Mouse (Mus musculus): Measurements from ENCODE around the gene Blm.

Gene Blm

DNA sequence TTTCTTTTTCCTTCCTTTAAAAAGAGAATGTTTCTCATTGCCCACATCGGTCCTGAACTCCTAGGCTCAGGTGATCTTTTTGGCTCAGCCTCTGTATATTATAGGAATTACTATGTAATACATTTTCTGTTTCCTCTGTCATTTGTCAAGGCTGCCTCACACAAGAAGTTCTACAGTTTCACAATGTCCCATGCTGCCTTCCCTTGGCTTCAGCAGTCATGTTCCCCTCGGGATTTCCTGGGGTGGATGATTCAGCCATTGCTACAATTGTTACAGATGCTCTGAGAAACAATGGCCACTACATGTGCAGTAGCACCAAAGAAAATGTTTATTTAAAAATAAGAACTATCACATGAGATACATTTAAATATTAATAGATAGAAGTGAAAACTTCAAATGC is 80.1 kb downstream of the Blm start:
- POLR2A ChIA-PET, result interaction anchor here (0.5 to 2.5 kb wide), 4 partner anchors 9 to 111 kb away, joined by 3 to 10 read pairs (median 4); no protein-coding TSS in a partner anchor
- CTCF ChIA-PET, result interaction anchor here in 1 of 4 experiments (0.6 kb wide), 1 partner anchor 444 kb away, joined by 5 read pairs; no protein-coding TSS in a partner anchor

GRCm38 (mm10) chr7:80453997-80454396 is 80.9 kb downstream of the Blm start:
- CTCF ChIA-PET, result interaction anchor here in 1 of 4 experiments (0.6 kb wide), 1 partner anchor 77 kb away, joined by 3 read pairs; no protein-coding TSS in a partner anchor
- POLR2A ChIA-PET, result interaction anchor here in 3 of 4 experiments (0.8 to 2.5 kb wide), 5 partner anchors 8 to 71 kb away, joined by 3 to 10 read pairs (median 3); no protein-coding TSS in a partner anchor

- CTCF ChIA-PET, result interaction anchor here in 1 of 4 experiments (0.6 kb wide), 1 partner anchor 76 kb away, joined by 3 read pairs; no protein-coding TSS in a partner anchor
- POLR2A ChIA-PET, result interaction anchor here in 2 of 4 experiments (0.8 to 2.5 kb wide), 4 partner anchors 8 to 182 kb away, joined by 3 to 10 read pairs (median 4); no protein-coding TSS in a partner anchor
These were observed 81.8 kb downstream of the Blm start for GRCm38 (mm10) chr7:80453121-80453520.

- CTCF ChIA-PET, result interaction anchor here in 1 of 4 experiments (0.9 kb wide), 1 partner anchor 53 kb away, joined by 3 read pairs; no protein-coding TSS in a partner anchor
- POLR2A ChIA-PET, result interaction anchor here in 3 of 4 experiments (0.6 to 2.4 kb wide), 3 partner anchors 10 to 155 kb away, joined by 3 to 6 read pairs (median 3); no protein-coding TSS in a partner anchor
These were observed 82.7 kb downstream of the Blm start for GRCm38 (mm10) chr7:80452241-80452640.

DNA sequence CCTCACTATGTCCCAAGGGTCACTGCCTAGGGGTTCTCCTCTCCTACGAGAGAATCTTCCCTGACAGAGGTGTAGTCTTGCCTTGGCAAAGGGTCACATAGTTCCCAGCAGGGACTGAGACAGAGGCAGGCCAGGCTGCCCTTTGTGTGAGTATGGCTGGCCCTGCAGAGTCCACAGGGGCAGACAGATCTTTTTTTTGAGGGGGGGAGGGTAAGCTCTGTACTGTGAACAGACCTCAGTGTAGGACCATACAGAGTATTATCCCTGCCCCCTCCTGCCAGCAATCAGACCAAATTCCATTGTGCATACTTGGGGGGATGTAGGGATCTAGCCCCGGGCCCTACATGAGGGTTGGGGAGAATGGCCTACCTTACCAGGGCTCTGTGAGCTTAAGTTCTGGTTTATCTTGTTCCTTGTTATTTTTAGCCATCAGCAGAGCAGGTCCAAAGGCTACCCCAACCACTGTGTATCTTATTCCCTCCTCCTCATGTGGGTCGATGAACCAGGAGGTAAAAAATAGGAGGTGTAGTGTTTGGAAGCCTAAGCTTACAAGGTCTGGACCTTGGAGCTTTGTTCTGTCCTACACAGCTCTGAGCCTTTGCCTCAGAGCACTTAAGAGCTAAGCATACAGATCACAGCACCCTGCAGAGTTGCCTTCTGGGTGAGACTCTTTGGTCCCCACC is 83.2 kb downstream of the Blm start:
- POLR2A ChIA-PET, result interaction anchor here in 3 of 4 experiments (0.6 to 1.5 kb wide), 8 partner anchors 10 to 155 kb away, joined by 3 to 5 read pairs (median 3); partner anchors contain the start of gene Blm (in 1 of the 3)
- CTCF ChIA-PET, result interaction anchor here in 3 of 4 experiments (0.5 to 0.9 kb wide), 3 partner anchors 16 to 65 kb away, joined by 3 read pairs; no protein-coding TSS in a partner anchor

DNA sequence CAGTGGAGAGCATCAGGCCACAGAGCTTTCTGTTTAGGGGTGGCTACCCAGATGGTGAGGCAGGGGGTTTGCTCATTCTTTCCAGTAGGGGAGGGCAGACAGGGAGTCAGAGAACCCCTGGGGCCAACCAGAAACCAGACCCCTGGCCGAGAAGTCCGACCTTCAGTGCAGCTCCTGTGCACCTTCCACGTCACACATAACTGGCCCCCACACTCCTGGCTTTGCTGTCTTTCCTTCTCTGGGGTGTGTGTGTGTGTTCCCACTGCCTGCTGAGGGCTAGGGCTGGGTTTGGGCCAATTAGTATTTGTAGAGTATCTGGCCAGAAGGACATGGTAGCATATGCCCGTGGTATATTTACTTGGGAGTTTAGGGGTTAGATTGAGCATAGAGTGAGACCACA is 84.6 kb downstream of the Blm start:
- CTCF ChIA-PET, result no interaction called here
- POLR2A ChIA-PET, result interaction anchor here in 1 of 4 experiments (1.0 to 1.5 kb wide), 7 partner anchors 11 to 105 kb away, joined by 3 to 5 read pairs (median 3); no protein-coding TSS in a partner anchor

DNA sequence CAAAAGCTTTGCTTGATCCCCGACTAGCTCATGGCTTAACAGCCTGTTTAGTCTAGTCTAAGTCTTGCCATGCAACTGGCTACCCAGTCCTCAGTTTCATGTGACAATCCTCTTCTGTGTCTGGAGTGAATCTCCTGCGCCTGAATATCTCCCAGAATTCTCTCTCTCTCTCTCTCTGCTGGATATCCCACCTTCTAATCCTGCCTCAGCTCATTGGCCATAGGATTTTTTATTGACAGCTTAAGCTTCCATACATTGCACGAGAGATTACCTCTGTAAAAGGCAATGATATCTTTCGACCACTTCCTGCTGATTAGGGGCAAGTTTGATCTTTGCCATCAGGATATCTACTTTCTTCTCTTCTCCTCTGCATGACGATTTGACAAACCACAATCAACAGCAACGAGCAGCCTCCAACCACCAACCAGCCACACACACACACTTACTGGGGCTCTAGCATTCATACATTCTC is 85.3 kb downstream of the Blm start:
- ChIA-PET POLR2A (interaction anchor here in 2 of 4 experiments (0.6 to 1.3 kb wide), 6 partner anchors 14 to 105 kb away, joined by 3 read pairs; no protein-coding TSS in a partner anchor), CTCF (no interaction called here)

DNA sequence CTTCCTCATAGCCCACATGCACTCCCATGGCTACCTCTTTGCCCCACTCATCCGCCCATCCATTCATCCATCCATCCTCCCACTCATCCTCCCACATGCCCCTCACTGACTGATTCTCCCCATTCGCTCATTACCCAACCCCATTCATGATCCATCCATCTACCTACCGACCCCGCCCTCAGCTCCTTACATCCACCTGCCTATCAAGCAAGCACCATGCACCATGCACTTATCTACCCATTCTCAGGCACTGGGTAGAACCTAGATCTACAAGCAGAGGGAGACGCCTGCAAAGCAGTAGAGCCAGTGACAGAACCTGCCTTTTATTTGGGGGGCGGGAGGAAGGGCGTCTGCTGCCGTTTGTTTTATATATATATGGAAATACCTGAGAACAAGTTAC is 87.6 kb downstream of the Blm start:
- CTCF ChIA-PET, result interaction anchor here in 3 of 4 experiments (0.7 to 2.2 kb wide), 3 partner anchors 61 to 70 kb away, joined by 3 to 9 read pairs (median 3); no protein-coding TSS in a partner anchor

GRCm38 (mm10) chr7:80446221-80446878 is 88.6 kb downstream of the Blm start:
- CTCF ChIA-PET, result interaction anchor here in 3 of 4 experiments (0.6 to 2.3 kb wide), 8 partner anchors 21 to 295 kb away, joined by 3 to 9 read pairs (median 4); no protein-coding TSS in a partner anchor
- POLR2A ChIA-PET, result interaction anchor here in 3 of 4 experiments (0.6 to 2.8 kb wide), 27 partner anchors 8 to 792 kb away, joined by 3 to 10 read pairs (median 3); partner anchors contain the start of genes Blm (in 1 of the 3), Furin (in 1 of the 3) and Rccd1 (in 1 of the 3)

More for the DNA sequence above, 87.6 kb downstream of the Blm start:
- POLR2A ChIA-PET, result interaction anchor here in 2 of 4 experiments (0.9 to 2.3 kb wide), 5 partner anchors 9 to 542 kb away, joined by 3 to 8 read pairs (median 3); no protein-coding TSS in a partner anchor

GRCm38 (mm10) chr7:80445492-80445891 is 89.4 kb downstream of the Blm start:
- CTCF ChIA-PET, result interaction anchor here in 3 of 4 experiments (0.6 to 2.3 kb wide), 5 partner anchors 21 to 293 kb away, joined by 3 to 9 read pairs (median 5); no protein-coding TSS in a partner anchor
- POLR2A ChIA-PET, result interaction anchor here (0.5 to 2.8 kb wide), 27 partner anchors 8 to 503 kb away, joined by 3 to 10 read pairs (median 3); partner anchors contain the start of genes Blm (in 1 of the 4) and Rccd1 (in 1 of the 4)

GRCm38 (mm10) chr7:80444401-80445249 is 90.3 kb downstream of the Blm start:
- CTCF ChIA-PET, result interaction anchor here in 3 of 4 experiments (0.6 to 2.3 kb wide), 8 partner anchors 20 to 434 kb away, joined by 3 to 11 read pairs (median 5); partner anchors contain the start of gene Furin (in 1 of the 3)
- POLR2A ChIA-PET, result interaction anchor here in 3 of 4 experiments (0.5 to 2.8 kb wide), 14 partner anchors 9 to 256 kb away, joined by 3 to 10 read pairs (median 6); partner anchors contain the start of genes Blm (in 1 of the 3) and Rccd1 (in 1 of the 3)

GRCm38 (mm10) chr7:80443124-80443523 is 91.8 kb downstream of the Blm start:
- CTCF ChIA-PET, result interaction anchor here in 3 of 4 experiments (0.8 to 1.5 kb wide), 3 partner anchors 18 to 57 kb away, joined by 4 to 10 read pairs (median 4); no protein-coding TSS in a partner anchor
- POLR2A ChIA-PET, result interaction anchor here in 3 of 4 experiments (0.6 to 1.0 kb wide), 6 partner anchors 8 to 119 kb away, joined by 3 to 7 read pairs (median 3); partner anchors contain the start of gene Rccd1 (in 1 of the 3)

DNA sequence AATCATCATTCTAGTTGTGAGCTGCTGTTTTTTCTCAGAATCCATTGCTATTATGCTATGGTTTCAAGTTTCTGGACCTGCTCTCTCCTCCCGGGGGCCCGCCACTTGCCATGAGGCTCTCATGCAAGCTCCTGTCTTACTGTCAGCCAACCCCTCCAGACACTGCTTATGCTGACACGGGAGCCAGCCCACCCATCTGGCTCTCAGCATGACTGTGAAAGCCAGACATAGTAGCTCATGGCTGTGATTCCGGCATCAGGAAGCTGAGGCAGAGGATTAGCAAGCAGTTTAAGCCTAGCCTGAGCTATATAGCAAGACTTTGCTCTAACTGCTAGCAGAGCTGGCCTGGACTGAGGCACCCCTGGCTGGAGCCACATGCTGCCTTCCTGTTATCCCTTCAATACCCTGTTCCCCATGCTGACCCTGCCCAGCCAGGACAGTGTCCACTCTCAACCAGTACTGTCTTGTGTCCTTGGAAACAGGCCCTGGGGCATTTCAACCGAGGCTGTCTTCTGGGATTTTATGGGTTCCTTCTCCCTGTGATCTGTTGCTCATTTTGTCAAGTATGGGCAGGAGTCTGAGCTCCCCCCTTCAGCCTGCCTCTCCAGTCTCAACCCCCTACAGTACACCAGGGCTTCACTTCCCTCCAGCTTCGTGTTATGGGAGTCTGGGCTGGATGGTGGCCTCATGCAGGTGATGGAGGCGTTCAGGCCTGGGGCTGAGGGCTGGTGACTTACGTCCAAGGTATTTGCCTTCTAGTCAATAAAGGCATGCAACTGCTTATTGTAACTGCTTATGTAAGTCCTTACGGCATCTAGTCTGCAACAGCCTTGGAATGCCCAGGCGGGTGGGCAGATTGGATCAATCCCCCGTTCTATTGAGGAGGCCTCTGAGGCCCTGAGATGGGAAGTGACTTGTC is 92.7 kb downstream of the Blm start:
- ChIA-PET POLR2A (interaction anchor here (0.9 to 1.0 kb wide), 5 partner anchors 7 to 24 kb away, joined by 3 to 7 read pairs (median 3); no protein-coding TSS in a partner anchor), CTCF (interaction anchor here in 3 of 4 experiments (0.8 to 1.5 kb wide), 3 partner anchors 17 to 56 kb away, joined by 4 to 10 read pairs (median 4); no protein-coding TSS in a partner anchor)

- POLR2A ChIA-PET, result interaction anchor here in 2 of 4 experiments (0.9 to 1.4 kb wide), 2 partner anchors 53 to 58 kb away, joined by 3 to 4 read pairs; partner anchors contain the start of gene Fes (in 1 of the 2)
- CTCF ChIA-PET, result interaction anchor here in 3 of 4 experiments (0.5 to 2.9 kb wide), 6 partner anchors 17 to 583 kb away, joined by 3 to 16 read pairs (median 4); no protein-coding TSS in a partner anchor
These were observed 94.2 kb downstream of the Blm start for GRCm38 (mm10) chr7:80440685-80441084.

DNA sequence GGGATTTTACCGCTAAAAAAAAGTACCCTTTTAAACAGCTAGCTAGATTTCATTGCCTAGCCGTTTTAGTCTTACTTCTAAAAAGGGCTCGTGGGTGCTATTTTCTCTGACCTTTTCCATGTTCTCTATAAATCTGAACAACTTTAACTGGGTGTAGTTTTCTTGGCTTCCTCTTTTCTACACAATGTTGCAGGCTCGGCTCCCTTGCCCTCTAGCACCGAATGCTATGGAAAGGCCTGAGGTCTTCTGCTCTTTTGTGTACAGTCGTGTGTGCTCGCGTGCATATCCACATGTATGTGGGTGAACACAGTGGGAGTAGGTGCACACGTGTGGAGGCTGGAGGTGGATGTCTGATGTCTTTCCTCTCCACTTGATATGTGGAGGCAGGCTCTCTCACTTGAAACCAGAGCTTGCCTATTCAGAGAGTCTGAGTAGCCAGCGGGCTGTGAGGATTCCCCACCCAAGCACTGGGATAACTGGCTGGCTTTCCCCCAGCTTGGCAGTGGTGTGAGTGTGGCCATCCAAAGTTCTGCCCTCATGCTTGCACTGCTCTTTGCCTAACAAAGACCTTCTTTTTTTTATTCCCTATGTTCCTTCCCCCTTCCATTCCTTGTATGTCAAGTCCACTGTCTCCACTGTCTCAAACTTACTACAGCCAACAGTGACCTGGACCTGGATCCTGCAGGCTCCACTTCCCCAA is 95.0 kb downstream of the Blm start:
- ChIA-PET POLR2A (interaction anchor here in 3 of 4 experiments (0.9 to 1.5 kb wide), 9 partner anchors 11 to 254 kb away, joined by 3 to 6 read pairs (median 4); partner anchors contain the start of genes Blm (in 1 of the 3) and Fes (in 1 of the 3)), CTCF (interaction anchor here in 2 of 4 experiments (0.9 to 2.9 kb wide), 4 partner anchors 16 to 111 kb away, joined by 3 to 16 read pairs (median 5); no protein-coding TSS in a partner anchor)
